Mouse (Mus musculus) stomach, embryonic 15.5 days (tissue): Measurements from ENCODE around the gene Ntpcr. TPM values are rescaled to one million over a fixed set of nuclear protein-coding genes. Genes with fewer than 3 reads are reported as not detected.

Experiments used
- ATAC-seq: fragments of 200-750 bp; cut with Nextera tagmentation; 2 replicates; pipeline ENCODE4 v1.8.0; 2017; ENCODE audit warnings: low read depth, moderate number of reproducible peaks, moderate TSS enrichment; ENCODE audit not compliant: insufficient read depth, low FRiP score
- H3K27ac ChIP-seq: fragments of 300-500 bp; sonication (generic); 2 replicates; pipeline ENCODE4 v1.5.1; 2015; ENCODE audit warnings: mild to moderate bottlenecking, inconsistent platforms
- H3K27me3 ChIP-seq: fragments of 300-500 bp; sonication (generic); replicated peaks from 2 replicates; pipeline ENCODE4 v1.6.1; 2015; ENCODE audit warnings: inconsistent platforms
- H3K36me3 ChIP-seq: fragments of 300-500 bp; sonication (generic); 2 replicates; pipeline ENCODE4 v1.6.1; 2015; ENCODE audit warnings: inconsistent platforms
- H3K4me1 ChIP-seq: fragments of 300-500 bp; sonication (generic); 2 replicates; pipeline ENCODE4 v1.6.1; 2015; ENCODE audit warnings: inconsistent platforms
- H3K4me2 ChIP-seq: fragments of 300-500 bp; sonication (generic); 2 replicates; pipeline ENCODE4 v1.6.1; 2015; ENCODE audit warnings: mild to moderate bottlenecking, inconsistent platforms
- H3K4me3 ChIP-seq: fragments of 300-500 bp; sonication (generic); replicated peaks from 2 replicates; pipeline ENCODE4 v1.5.1; 2015; ENCODE audit warnings: inconsistent platforms
- H3K9ac ChIP-seq: fragments of 300-500 bp; sonication (generic); 2 replicates; pipeline ENCODE4 v1.6.1; 2015; ENCODE audit warnings: inconsistent platforms
- H3K9me3 ChIP-seq: fragments of 300-500 bp; sonication (generic); 2 replicates; pipeline ENCODE4 v1.6.1; 2016; ENCODE audit warnings: inconsistent platforms
- WGBS: fragments of 180-500 bp; shearing (Covaris S2); methylation state at CpG from one replicate; pipeline ENCODE4 v1.1.7; 2015; 5-methylcytosine and 5-hydroxymethylcytosine counted together
- polyA plus RNA-seq: library from polyadenylated mRNA; unstranded; fragments of >200 nt; fragmentation: Nextera tagmentation; extraction: Ambion mirVana; gene quantifications from 2 replicates; pipeline ENCODE4 v1.2.1, GENCODE M21; 2015

Gene Ntpcr
- polyA plus RNA-seq, 1 experiment from 2014 or later = 29.7 TPM

DNA sequence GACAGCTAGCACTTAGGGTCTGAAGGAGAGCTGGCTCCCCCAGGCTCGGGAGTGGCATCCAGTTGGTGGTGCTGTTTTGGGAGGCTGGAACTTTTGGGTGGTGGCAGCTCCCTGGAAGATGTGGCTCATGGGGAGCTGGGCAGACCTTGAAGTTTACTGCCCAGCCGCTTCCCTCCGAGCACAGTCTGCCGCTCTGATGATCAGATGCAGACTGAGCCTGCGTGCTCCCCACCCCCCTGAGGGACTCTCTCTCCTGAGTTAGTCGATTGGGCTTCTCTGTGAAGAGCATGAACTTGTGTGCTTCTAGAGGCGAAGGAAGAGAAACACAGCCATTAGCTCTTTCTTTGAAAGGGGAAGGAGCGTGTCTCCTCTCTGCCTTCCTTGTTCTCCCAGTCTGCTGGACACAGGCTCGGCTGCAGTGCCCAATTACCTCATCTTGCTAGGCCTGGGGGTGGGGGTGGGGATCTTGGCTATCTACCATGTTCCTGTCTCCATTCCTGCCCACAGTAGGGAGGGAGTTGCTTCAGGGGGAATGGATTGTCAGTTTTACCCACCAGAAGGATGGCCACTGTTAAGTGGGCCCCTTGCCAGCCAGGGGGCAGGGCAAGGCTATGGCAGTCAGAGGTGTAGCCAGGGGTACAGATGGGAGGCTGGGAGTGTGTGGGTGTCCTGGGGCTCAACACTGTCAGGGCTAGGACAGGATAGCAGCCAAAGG lies 26.8 kb downstream of the Ntpcr start:
- H3K4me3 ChIP-seq = no peak overlapping the region
- no peaks in the 10 kb centered on the region for H3K36me3 ChIP-seq
- WGBS = 51% methylated on average over 9 of the region's 9 CpGs
- H3K4me1 ChIP-seq = no peaks in the 10 kb centered on the region
- no peaks in the 10 kb centered on the region for H3K27me3 ChIP-seq
- H3K9me3 ChIP-seq = no peaks in the 10 kb centered on the region
- H3K27ac ChIP-seq = no peak overlapping the region
- H3K4me2 ChIP-seq = no peak overlapping the region
- H3K9ac ChIP-seq = no peak overlapping the region
- peak; percentile 21; the same call in 1 of the 2 replicates for ATAC-seq

- Histone ChIP-seq H3K9me3 (no peaks in the 10 kb centered on the region), H3K27ac (no peak overlapping the region), H3K27me3 (no peaks in the 10 kb centered on the region), H3K4me3 (no peak overlapping the region), H3K36me3 (no peaks in the 10 kb centered on the region), H3K9ac (no peak overlapping the region), H3K4me2 (no peak overlapping the region), H3K4me1 (no peaks in the 10 kb centered on the region)
- WGBS = 44% methylated on average over 1 of the region's 1 CpGs
- 0 out of 2 replicates have a peak, but pooled peaks have one; percentile 2 for ATAC-seq
These were observed 27.3 kb downstream of the Ntpcr start for GRCm38 (mm10) chr8:125757106-125757496.

DNA sequence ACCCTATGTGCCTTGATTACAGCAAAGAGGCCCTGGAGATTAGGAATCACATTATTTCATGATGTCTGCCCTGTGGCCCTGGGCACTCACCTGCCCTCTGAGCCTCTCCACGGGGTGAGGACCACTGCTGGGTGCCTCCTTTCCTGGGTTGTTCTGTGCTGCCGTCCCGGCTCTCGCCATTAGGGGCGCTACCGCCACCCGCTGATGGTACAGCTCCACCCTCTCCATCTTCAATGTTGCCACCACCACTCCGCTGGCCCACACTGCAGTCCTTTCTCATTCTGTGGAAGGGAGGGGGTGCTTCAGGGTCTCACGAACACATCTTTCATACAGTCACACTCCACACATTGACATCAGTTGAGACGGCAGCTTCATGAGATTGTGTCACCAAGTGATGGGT lies 29.3 kb downstream of the Ntpcr start:
- Histone ChIP-seq H3K36me3 (no peaks in the 10 kb centered on the region), H3K4me3 (no peak overlapping the region), H3K9me3 (no peaks in the 10 kb centered on the region), H3K27ac (no peak overlapping the region), H3K4me2 (no peak overlapping the region), H3K9ac (no peak overlapping the region), H3K4me1 (no peaks in the 10 kb centered on the region), H3K27me3 (no peaks in the 10 kb centered on the region)
- WGBS = 42% methylated on average over 10 of the region's 10 CpGs
- no peak for ATAC-seq

- WGBS = 85% methylated on average over 16 of the region's 16 CpGs
- H3K9me3 ChIP-seq = no peaks in the 10 kb centered on the region
- no peak overlapping the region for H3K9ac ChIP-seq
These were observed 33.5 kb downstream of the Ntpcr start for GRCm38 (mm10) chr8:125763066-125763786.

GRCm38 (mm10) chr8:125768079-125768478 lies 38.3 kb downstream of the Ntpcr start:
- Histone ChIP-seq H3K4me1 (no peaks in the 10 kb centered on the region), H3K36me3 (no peaks in the 10 kb centered on the region), H3K4me3 (no peak overlapping the region), H3K4me2 (no peak overlapping the region), H3K9me3 (no peaks in the 10 kb centered on the region), H3K9ac (no peak overlapping the region), H3K27ac (no peak overlapping the region), H3K27me3 (no peaks in the 10 kb centered on the region)
- 79% methylated on average over 10 of the region's 10 CpGs for WGBS
- ATAC-seq = no peak

More at GRCm38 (mm10) chr8:125763066-125763786, 33.5 kb downstream of the Ntpcr start:
- Histone ChIP-seq H3K27ac (no peak overlapping the region), H3K27me3 (no peaks in the 10 kb centered on the region), H3K4me2 (no peak overlapping the region), H3K4me1 (no peaks in the 10 kb centered on the region), H3K36me3 (no peaks in the 10 kb centered on the region), H3K4me3 (no peak overlapping the region)
- ATAC-seq = no peak

- WGBS = 29% methylated on average over 2 of the region's 2 CpGs
- Histone ChIP-seq H3K27ac (no peak overlapping the region), H3K9ac (no peak overlapping the region), H3K4me2 (no peak overlapping the region), H3K4me3 (no peak overlapping the region), H3K9me3 (no peaks in the 10 kb centered on the region), H3K36me3 (no peaks in the 10 kb centered on the region), H3K27me3 (no peaks in the 10 kb centered on the region), H3K4me1 (no peaks in the 10 kb centered on the region)
- no peak for ATAC-seq
These were observed 42.5 kb downstream of the Ntpcr start for GRCm38 (mm10) chr8:125772300-125772699.

DNA sequence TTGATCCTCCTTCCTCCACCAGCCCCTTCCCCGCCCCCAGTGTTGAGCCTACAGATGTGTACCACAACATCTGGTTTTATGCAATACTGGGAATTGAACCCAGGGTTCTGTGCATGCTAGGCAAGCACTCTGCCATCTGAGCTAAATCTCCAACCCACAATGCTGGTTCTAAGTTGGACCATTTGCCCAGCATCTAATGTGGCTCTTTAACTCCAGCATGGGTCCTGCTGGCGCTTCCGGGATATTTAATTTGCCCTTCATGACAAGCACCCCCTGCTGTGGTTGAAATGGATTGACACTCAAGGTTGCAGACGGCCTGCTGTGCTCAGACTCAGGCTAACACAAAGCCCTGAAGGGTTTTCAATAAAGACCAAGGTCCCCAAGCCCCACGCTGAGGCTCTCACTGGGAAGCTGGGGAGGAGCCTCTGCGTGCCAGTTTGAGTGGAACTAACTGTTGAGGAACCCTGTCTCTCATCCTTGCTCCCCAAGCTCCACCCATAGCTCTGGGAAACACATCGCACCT lies 43.6 kb downstream of the Ntpcr start:
- Histone ChIP-seq H3K9ac (no peak overlapping the region), H3K9me3 (no peaks in the 10 kb centered on the region), H3K4me1 (no peaks in the 10 kb centered on the region), H3K4me3 (no peak overlapping the region), H3K4me2 (no peak overlapping the region), H3K27ac (no peak overlapping the region), H3K36me3 (no peaks in the 10 kb centered on the region), H3K27me3 (no peaks in the 10 kb centered on the region)
- ATAC-seq = no peak
- WGBS = 61% methylated on average over 7 of the region's 7 CpGs

- Histone ChIP-seq H3K27ac (no peak overlapping the region), H3K4me2 (no peak overlapping the region), H3K4me3 (no peak overlapping the region), H3K9ac (no peak overlapping the region), H3K9me3 (no peaks in the 10 kb centered on the region), H3K4me1 (no peaks in the 10 kb centered on the region), H3K27me3 (no peaks in the 10 kb centered on the region), H3K36me3 (no peaks in the 10 kb centered on the region)
- WGBS = 47% methylated on average over 3 of the region's 3 CpGs
- no peak for ATAC-seq
These were observed 45.3 kb downstream of the Ntpcr start for GRCm38 (mm10) chr8:125775031-125775430.

GRCm38 (mm10) chr8:125776314-125776713 lies 46.6 kb downstream of the Ntpcr start:
- no peaks in the 10 kb centered on the region for H3K27me3 ChIP-seq
- no peak overlapping the region for H3K9ac ChIP-seq
- no peaks in the 10 kb centered on the region for H3K9me3 ChIP-seq
- no peak overlapping the region for H3K27ac ChIP-seq
- H3K36me3 ChIP-seq = no peaks in the 10 kb centered on the region
- H3K4me1 ChIP-seq = no peaks in the 10 kb centered on the region
- H3K4me2 ChIP-seq = no peak overlapping the region
- ATAC-seq = no peak
- 92% methylated on average over 3 of the region's 3 CpGs for WGBS
- no peak overlapping the region for H3K4me3 ChIP-seq

DNA sequence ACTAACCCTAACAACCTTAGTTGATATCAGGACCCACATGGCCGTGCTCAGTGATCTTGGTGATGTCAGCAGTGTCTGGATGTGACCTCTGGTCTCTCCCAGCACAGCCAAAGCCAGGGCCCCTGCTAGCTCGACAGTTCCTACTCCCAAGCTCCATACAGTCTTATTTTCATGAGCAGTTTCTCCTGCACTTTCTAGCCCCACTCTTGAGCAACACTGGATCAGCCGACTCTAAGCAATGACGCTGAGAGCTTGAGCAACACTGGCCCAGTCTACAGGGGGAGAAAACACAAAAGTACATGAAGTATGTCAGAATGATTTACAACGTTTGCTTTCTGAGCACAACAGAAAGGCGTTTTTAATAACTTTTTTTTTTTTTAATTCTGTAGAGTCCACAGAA lies 47.0 kb downstream of the Ntpcr start:
- Histone ChIP-seq H3K4me1 (no peaks in the 10 kb centered on the region), H3K4me2 (no peak overlapping the region), H3K9me3 (no peaks in the 10 kb centered on the region), H3K27ac (no peak overlapping the region), H3K4me3 (no peak overlapping the region), H3K9ac (no peak overlapping the region), H3K36me3 (no peaks in the 10 kb centered on the region), H3K27me3 (no peaks in the 10 kb centered on the region)
- WGBS = 49% methylated on average over 6 of the region's 6 CpGs
- no peak for ATAC-seq

DNA sequence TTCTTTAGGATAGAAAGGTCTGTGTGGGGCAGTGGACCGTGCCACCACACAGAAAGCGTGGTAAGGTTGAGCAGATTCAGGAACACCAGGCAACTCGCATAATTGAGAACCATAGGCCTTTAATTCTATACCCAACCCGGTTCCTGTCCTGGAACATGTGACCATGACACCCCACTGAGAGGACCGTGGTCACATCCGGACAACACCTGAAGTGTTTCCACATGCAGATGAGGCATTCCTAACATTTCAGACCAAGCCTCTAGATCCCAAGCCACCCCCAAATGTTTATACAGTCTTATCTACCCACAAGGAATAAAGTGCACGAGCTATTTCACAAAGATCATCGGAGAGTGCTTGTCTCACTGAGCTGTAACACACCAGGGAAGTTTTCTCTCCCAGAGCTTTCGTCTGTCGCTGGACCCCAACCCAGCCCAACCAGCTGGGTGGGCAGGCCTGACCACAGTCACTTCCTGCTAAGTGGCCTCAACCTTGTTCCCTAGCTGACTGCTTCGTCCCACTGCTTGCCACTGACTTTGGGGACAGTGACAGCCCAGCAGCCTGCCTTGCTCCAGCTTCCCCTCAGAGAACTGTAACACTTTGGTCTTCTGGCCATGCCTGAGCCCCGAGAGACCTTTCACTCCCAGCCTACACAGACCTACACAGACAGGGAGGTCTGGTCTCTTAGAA lies 47.9 kb downstream of the Ntpcr start:
- 0 out of 2 replicates have a peak overlapping the region, but pooled peaks have one; percentile 4 for H3K27ac ChIP-seq
- H3K4me2 ChIP-seq = no peak overlapping the region
- no peaks in the 10 kb centered on the region for H3K9me3 ChIP-seq
- H3K4me1 ChIP-seq = no peaks in the 10 kb centered on the region
- ATAC-seq = no peak
- H3K4me3 ChIP-seq = no peak overlapping the region
- WGBS = 46% methylated on average over 12 of the region's 12 CpGs
- no peak overlapping the region for H3K9ac ChIP-seq
- no peaks in the 10 kb centered on the region for H3K36me3 ChIP-seq
- no peaks in the 10 kb centered on the region for H3K27me3 ChIP-seq

DNA sequence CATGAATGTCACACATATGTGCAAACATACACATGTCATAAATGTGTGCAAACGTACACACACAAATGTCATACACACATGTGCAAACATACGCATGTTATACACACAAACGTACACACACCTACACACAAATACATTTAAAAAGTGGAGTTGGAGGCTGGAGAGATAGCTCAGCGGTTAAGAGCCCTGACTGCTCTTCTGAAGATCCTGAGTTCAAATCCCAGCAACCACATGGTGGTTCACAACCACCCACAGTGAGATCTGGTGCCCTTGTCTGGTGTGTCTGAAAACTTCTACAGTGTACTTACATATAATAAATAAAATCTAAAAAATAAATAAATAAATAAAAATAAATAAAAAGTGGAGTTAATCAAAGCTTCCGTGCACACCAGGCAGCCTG lies 49.2 kb downstream of the Ntpcr start:
- Histone ChIP-seq H3K9ac (no peak overlapping the region), H3K4me1 (no peaks in the 10 kb centered on the region), H3K4me2 (no peak overlapping the region), H3K27ac (no peak overlapping the region), H3K27me3 (no peaks in the 10 kb centered on the region), H3K36me3 (no peaks in the 10 kb centered on the region), H3K4me3 (no peak overlapping the region), H3K9me3 (no peaks in the 10 kb centered on the region)
- ATAC-seq = no peak
- 91% methylated on average over 5 of the region's 5 CpGs for WGBS
